Mouse (Mus musculus) thymus, adult 2 months (tissue): ENCODE results near the gene Sept7.

Experiments
- CTCF ChIP-seq: fragments of 200-500 bp; IDR thresholded peaks from 2 replicates; pipeline ENCODE4 v1.5.1; 2012; ENCODE audit warnings: mild to moderate bottlenecking, control low read depth, low read length, moderate library complexity, borderline replicate concordance; ENCODE audit not compliant: control insufficient read depth, poor library complexity, insufficient read depth; ENCODE audit errors: extremely low read depth
- POLR2A ChIP-seq: fragments of 200-500 bp; IDR thresholded peaks from 2 replicates; pipeline ENCODE4 v1.6.1; 2012; ENCODE audit warnings: mild to moderate bottlenecking, low read length, control low read depth, moderate library complexity; ENCODE audit not compliant: control insufficient read depth, poor library complexity, insufficient read depth; ENCODE audit errors: extremely low read depth

DNA sequence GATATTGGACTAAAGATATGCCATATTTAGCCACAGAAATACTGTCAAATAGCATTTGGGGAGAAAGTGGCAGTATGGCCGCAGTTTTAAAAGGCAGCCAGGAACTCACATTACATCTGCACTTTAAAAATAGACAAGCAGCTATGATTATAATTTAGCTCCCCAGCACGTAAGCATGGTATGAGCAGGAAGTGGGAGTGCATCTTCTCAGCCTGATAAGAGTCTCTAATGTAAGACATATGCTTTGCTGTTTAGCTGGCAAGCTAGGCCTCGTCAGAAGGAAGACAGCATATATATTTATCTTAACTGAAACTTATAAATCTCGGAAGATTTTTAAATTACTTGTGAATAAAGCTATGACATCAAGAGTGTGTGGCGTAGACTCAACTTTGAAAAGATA is 32.4 kb upstream of the Sept7 start:
- TF ChIP-seq CTCF (no peak), POLR2A (no peak)
